Mouse (Mus musculus): ENCODE data around the gene Ccdc40. TPM values are rescaled to one million over a fixed set of nuclear protein-coding genes. Genes with fewer than 3 reads are reported as not detected.

Gene Ccdc40
- total RNA-seq, 2 experiments from 2014 or later, result 1.9 TPM; not detected in 1

DNA sequence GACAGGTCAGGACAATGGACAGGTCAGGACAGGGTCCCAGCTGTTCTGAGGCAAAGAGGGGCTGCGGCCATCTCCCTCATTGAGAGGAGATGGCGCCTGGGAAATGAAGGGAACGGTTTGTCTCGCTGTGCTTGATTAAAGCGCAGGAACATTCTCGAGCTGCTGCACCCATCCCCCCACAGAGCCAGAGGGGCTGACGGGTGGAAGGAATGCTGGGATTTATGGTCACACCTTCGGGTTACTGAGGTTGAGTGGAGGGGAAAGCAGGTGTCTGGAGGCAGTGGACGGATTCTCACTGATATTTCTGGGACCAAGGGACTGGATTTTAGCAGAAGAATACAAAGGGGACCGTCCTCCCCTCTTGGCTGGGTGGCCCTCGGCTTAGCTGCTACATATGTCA lies 79.5 kb downstream of the Ccdc40 start:
- no peak for ATAC-seq (replicated peaks; ENCODE audit: low FRiP score, poor library complexity, severe bottlenecking)

DNA sequence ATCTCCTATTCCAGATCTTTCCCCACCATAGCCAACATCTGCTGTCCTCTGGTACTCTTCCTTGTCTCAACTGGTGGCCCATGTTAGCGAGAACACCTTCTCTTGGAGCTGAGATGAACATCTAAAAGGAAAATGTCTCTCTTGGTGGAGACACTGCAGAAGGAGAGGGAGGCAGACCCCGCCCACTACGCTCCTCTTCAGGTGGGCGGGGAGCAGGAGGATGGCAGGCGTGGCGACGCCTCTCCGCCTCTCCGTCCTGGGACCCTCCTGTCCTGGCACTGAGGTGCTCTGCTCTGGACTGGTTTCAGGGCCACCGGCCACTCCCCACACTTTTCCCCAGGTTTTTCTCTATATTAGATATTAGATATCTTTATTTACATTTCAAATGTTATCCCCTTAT lies 82.2 kb downstream of the Ccdc40 start:
- ATAC-seq (replicated peaks; ENCODE audit: low FRiP score, poor library complexity, severe bottlenecking), result no peak

DNA sequence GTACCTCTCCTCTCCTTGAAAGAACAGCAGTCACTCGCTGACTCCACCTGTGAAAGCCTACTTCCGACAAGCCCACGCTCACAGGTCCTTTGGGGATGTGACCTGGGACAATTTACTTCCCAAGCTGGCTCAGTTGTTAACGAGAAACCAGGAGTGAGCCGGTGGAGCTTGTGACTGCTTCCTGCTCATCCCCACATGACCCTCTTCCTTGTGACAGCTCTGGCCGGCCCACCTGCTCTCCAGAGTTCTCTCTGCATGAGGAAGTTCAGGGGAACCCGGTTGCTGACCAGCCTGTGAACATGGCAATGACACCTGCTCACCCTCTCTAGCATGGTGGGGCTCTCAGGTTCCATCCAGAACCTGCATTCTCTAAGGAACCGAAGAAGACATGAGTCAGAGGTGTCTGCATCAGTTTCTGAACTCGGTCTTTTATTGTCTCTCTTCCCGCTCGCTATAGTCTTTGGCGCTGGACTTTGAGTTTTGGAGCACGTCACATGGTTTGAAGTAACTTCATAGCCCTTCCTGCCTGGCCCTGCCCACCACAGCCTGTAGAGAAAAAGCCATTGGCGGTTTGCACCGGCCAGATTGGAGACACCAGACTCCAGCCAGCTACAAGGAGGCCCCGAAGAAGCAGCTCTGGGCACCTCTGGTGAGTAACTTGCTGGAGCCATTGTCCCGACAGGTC lies 86.0 kb downstream of the Ccdc40 start:
- 0 out of 2 replicates have a peak, but pooled peaks have one; percentile 13 for ATAC-seq (replicated peaks; ENCODE audit: low FRiP score, poor library complexity, severe bottlenecking)

Other genes starting within 250 kb of the Ccdc40 start
- not detected in 2 replicates for gene Enpp7, start 240.4 kb upstream of the Ccdc40 start, total RNA-seq (2015; ENCODE audit: low replicate concordance)
- gene Enpp7, start 240.4 kb upstream of the Ccdc40 start, total RNA-seq (2017; ENCODE audit: low replicate concordance), result not detected in 2 replicates
- not detected in 2 replicates for gene Cbx2, start 205.6 kb upstream of the Ccdc40 start, total RNA-seq (2015; ENCODE audit: low replicate concordance)
- gene Cbx2, start 205.6 kb upstream of the Ccdc40 start, total RNA-seq (2017; ENCODE audit: low replicate concordance), result 0.51 TPM in 1 of 2 replicates, not detected in the other
- gene Cbx8, start 187.6 kb upstream of the Ccdc40 start, total RNA-seq (2015; ENCODE audit: low replicate concordance), result 1.3 TPM in 1 of 2 replicates, not detected in the other
- gene Cbx8, start 187.6 kb upstream of the Ccdc40 start, total RNA-seq (2017; ENCODE audit: low replicate concordance), result 1.0 and 3.3 TPM in 2 replicates
- gene Cbx4, start 142.4 kb upstream of the Ccdc40 start, total RNA-seq (2015; ENCODE audit: low replicate concordance), result 5.4 and 13.4 TPM in 2 replicates
- 2.7 and 4.4 TPM in 2 replicates for gene Cbx4, start 142.4 kb upstream of the Ccdc40 start, total RNA-seq (2017; ENCODE audit: low replicate concordance)
- gene Tbc1d16, start 73 bp upstream of the Ccdc40 start, total RNA-seq (2015; ENCODE audit: low replicate concordance), result 0.84 and 1.1 TPM in 2 replicates
- gene Tbc1d16, start 73 bp upstream of the Ccdc40 start, total RNA-seq (2017; ENCODE audit: low replicate concordance), result 0.26 TPM in 1 of 2 replicates, not detected in the other
- gene Gaa, start 39.3 kb downstream of the Ccdc40 start, total RNA-seq (2015; ENCODE audit: low replicate concordance), result 4.2 and 8.6 TPM in 2 replicates
- gene Gaa, start 39.3 kb downstream of the Ccdc40 start, total RNA-seq (2017; ENCODE audit: low replicate concordance), result 5.6 and 17.9 TPM in 2 replicates
- 107 and 136 TPM in 2 replicates for gene Eif4a3, start 71.5 kb downstream of the Ccdc40 start, total RNA-seq (2015; ENCODE audit: low replicate concordance)
- 107 and 108 TPM in 2 replicates for gene Eif4a3, start 71.5 kb downstream of the Ccdc40 start, total RNA-seq (2017; ENCODE audit: low replicate concordance)
- gene Card14, start 79.2 kb downstream of the Ccdc40 start, total RNA-seq (2015; ENCODE audit: low replicate concordance), result not detected in 2 replicates
- gene Card14, start 79.2 kb downstream of the Ccdc40 start, total RNA-seq (2017; ENCODE audit: low replicate concordance), result not detected in 2 replicates
- 2.5 and 3.8 TPM in 2 replicates for gene Sgsh, start 127.0 kb downstream of the Ccdc40 start, total RNA-seq (2015; ENCODE audit: low replicate concordance)
- 2.3 and 13.5 TPM in 2 replicates for gene Sgsh, start 127.0 kb downstream of the Ccdc40 start, total RNA-seq (2017; ENCODE audit: low replicate concordance)
- gene Slc26a11, start 127.0 kb downstream of the Ccdc40 start, total RNA-seq (2015; ENCODE audit: low replicate concordance), result 0.84 TPM in 1 of 2 replicates, not detected in the other
- gene Slc26a11, start 127.0 kb downstream of the Ccdc40 start, total RNA-seq (2017; ENCODE audit: low replicate concordance), result not detected in 2 replicates
- gene Rnf213, start 164.5 kb downstream of the Ccdc40 start, total RNA-seq (2015; ENCODE audit: low replicate concordance), result 83.4 and 100 TPM in 2 replicates
- gene Rnf213, start 164.5 kb downstream of the Ccdc40 start, total RNA-seq (2017; ENCODE audit: low replicate concordance), result 79.2 and 88.4 TPM in 2 replicates